Mouse (Mus musculus) thymus, adult 2 months (tissue): ENCODE measurements around the gene Rspo1.

Source experiments
- CTCF ChIP-seq: fragments of 200-500 bp; IDR thresholded peaks from 2 replicates; pipeline ENCODE4 v1.5.1; 2012; ENCODE audit warnings: mild to moderate bottlenecking, control low read depth, low read length, moderate library complexity, borderline replicate concordance; ENCODE audit not compliant: control insufficient read depth, poor library complexity, insufficient read depth; ENCODE audit errors: extremely low read depth
- POLR2A ChIP-seq: fragments of 200-500 bp; IDR thresholded peaks from 2 replicates; pipeline ENCODE4 v1.6.1; 2012; ENCODE audit warnings: mild to moderate bottlenecking, low read length, control low read depth, moderate library complexity; ENCODE audit not compliant: control insufficient read depth, poor library complexity, insufficient read depth; ENCODE audit errors: extremely low read depth

GRCm38 (mm10) chr4:124964912-124965599, 21.2 kb upstream of the Rspo1 start:
- TF ChIP-seq CTCF = no peak
- no peak for TF ChIP-seq POLR2A
